Mouse (Mus musculus) monocyte, adult 2 months (primary cell): ENCODE measurements around the gene Gdi2.
"Not testable (repeated sequence)": the region's sequence is repeated elsewhere in the genome, so short reads cannot be mapped to it uniquely, and the experiment has no call there.

ENCODE experiments used
- DNase-seq, 2 experiments: peaks; one replicate each; pipeline ENCODE4 v3.0.0; 2022; ENCODE audit warnings: low spot score in 2 of 2, low read depth in 1 of 2

Gdi2 gene

DNA sequence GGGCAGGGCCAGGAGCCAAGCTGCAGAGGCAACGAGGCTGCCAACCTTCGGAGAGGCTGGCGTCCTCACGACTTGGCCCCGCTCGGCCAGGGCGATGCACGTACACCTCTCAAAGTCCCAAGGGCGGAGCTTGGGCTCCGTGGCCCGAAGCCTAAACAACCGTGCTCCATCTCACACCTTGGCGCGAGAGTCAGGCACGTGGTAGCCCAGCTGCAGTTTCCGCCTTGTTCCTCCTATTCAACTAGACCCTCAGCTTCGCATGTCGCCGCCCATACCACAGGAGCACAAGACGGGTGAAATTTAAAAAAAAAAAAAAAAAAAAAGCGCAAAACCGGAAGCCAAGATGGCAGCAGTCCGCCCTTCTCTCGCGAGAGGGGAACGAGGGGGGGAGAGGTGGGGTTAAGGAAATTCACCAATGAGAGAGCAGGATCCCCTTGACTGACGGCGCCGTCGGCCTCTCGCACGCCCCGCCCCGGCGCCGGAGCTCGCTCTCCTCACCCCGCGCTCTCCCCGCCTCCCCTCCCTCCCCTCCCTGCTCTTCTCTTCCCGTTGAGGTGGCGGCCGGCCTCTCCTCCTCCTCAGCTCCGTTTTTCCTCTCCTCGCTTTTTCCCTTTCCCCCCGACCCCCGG, at the start of gene Gdi2:
Gdi2 (plus strand) TSS at position 470 of the 629 bp plus-strand sequence.
- peak; percentile 78 to 91 for DNase-seq

GRCm38 (mm10) chr13:3495526-3495925, 42.3 kb upstream of the Gdi2 start:
- no peak for DNase-seq

- not testable (repeated sequence) for DNase-seq
Measured at GRCm38 (mm10) chr13:3501014-3501413, 36.8 kb upstream of the Gdi2 start.

GRCm38 (mm10) chr13:3515351-3515750, 22.5 kb upstream of the Gdi2 start:
- not testable (repeated sequence) for DNase-seq

- not testable (repeated sequence) for DNase-seq
Measured at GRCm38 (mm10) chr13:3519357-3519756, 18.5 kb upstream of the Gdi2 start.

GRCm38 (mm10) chr13:3519994-3520393, 17.9 kb upstream of the Gdi2 start:
- not testable (repeated sequence) for DNase-seq

- no peak for DNase-seq
Measured at GRCm38 (mm10) chr13:3523459-3523858, 14.4 kb upstream of the Gdi2 start.

DNA sequence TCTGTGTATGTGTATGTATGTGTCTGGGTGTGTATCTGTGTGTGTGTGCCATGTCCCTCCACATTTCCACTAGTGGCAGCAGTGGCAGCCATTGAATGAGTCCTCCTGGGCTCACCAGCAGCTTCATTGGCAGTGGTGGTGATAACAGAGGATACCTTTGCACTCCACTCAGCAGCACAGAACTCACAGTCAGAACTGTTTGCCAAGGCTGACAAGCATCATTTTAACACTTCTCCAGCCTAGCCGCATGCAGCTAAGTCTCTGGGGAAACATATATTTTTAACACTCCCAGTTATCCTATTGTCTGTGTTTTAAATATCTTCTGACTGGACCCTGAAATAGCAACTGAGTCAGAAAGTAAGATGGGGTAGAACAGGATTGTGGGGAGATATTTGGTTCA, 13.9 kb upstream of the Gdi2 start:
- DNase-seq = no peak

DNA sequence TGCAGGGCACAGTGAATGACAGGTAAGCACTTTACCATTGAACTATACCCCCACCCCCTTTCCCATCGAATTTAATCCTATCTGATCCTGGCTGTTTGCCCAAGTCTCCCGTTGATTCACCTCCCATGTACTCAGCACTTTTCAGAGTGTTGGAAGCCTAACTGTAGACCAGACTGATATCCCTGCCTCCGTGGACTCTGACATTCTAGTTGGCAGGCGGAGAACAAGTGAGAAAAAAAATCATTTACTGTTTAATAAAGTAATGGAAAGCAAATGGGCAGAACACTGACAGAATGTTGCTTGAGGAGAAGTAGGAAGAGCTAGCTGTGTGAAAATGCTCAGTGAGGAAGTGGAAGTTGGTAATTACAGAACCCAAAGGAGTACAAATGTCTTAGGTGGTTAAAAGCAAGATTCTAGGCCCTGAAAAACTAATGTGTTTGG, 12.2 kb upstream of the Gdi2 start:
- no peak for DNase-seq

GRCm38 (mm10) chr13:3526328-3526727, 11.5 kb upstream of the Gdi2 start:
- DNase-seq = peak; percentile 49

- DNase-seq = no peak
Measured at GRCm38 (mm10) chr13:3530451-3530850, 7.4 kb upstream of the Gdi2 start.

GRCm38 (mm10) chr13:3531176-3531575, 6.7 kb upstream of the Gdi2 start:
- not testable (repeated sequence) for DNase-seq

GRCm38 (mm10) chr13:3531692-3532320, 6.1 kb upstream of the Gdi2 start:
- no peak for DNase-seq

GRCm38 (mm10) chr13:3532451-3532850, 5.4 kb upstream of the Gdi2 start:
- no peak for DNase-seq

DNA sequence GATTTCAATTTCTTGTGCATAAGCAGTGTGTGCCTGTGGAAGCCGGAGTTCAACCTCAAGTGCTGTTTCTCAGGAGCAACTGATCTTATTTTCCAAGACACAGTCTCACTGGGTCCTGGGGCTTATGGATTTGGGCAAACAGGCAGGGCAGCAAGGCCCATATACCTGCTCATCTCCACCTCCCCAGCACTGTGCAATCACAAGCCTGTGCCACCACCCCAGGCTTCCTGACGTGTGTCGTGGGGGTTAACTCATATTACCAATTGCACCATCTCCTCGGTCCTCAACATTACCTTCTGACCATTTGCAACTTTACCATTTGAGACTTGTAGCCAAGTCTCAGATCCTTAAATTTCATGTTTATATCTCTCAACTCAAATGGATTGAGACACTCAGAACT, 3.7 kb upstream of the Gdi2 start:
- no peak for DNase-seq

DNA sequence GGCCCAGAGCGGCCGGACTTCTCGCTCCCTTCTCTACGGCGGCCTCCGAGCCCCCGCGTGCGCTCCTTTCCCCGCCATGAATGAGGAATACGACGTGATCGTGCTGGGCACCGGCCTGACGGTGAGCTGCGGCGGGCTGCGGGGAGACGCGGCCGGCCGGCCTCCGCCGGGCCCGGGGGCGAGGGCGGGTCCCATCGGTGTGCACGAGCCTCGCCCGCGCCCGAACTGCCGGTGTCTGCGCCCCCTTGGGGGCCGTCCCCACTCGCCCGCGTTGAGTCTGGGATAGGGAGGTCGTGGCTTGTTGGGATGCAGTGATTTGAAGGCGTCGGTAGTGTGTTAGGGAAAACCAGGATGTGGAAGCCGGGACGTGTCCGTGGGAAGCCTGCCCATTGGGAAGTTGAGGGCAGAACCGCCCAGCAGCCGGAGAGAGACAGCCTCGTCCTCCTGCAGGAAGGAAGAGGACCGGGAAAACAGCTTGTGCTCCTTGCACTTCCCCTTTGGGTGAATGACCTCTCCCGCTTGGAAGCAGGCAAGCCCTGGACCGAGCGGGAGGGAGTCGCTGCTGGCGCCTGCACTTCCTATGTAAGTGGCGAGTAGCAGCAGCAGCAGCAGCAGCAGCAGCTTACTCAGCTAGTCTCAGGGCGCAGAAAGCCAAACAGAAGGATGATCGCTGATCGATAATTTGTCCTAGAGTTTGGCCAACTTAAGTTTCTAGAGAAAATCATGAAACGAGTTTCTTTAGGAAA, 533 bp downstream of the Gdi2 start:
- peak; percentile 9 to 18 for DNase-seq

DNA sequence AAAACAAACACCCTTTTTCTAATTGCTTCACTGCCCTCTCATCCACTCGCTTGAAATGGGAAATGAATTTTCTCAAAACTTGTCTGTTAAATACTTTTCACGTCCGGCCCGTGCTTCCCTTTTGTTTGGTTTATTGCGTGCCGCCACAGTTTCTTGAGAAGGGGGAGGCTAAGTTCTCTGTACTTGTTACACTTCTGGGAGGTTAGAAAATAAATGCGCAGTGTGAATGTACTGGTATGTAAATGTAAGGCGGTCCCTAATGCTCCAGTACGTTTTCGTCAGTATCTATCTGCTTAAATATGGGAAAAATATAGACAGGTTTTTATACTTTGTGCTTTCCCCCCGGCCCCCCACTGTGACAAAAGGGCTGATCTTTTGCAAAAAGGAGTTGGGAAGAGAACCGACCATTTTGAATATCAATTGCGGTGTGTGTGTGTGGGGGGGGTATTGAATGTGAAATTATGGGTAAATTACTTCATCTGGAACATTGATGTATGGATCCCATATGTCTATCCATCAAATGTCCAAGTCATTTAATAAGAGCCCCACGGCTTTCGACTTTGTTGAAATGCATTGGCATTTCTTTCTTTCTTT, 1.2 kb downstream of the Gdi2 start:
- no peak for DNase-seq

GRCm38 (mm10) chr13:3540166-3540565, 2.3 kb downstream of the Gdi2 start:
- no peak for DNase-seq

GRCm38 (mm10) chr13:3541159-3541782, 3.4 kb downstream of the Gdi2 start:
- no peak for DNase-seq

- no peak for DNase-seq
Measured at GRCm38 (mm10) chr13:3544077-3544874, 6.4 kb downstream of the Gdi2 start.
